Mouse (Mus musculus): ENCODE results near the gene Hcrtr1. TPM values are rescaled to one million over a fixed set of nuclear protein-coding genes. Genes with fewer than 3 reads are reported as not detected.
A peak's percentile ranks its signal among the peaks of the same experiment; 100 is the strongest.

Gene Hcrtr1
- polyA plus RNA-seq, 1 experiment from 2014 or later = not detected

DNA sequence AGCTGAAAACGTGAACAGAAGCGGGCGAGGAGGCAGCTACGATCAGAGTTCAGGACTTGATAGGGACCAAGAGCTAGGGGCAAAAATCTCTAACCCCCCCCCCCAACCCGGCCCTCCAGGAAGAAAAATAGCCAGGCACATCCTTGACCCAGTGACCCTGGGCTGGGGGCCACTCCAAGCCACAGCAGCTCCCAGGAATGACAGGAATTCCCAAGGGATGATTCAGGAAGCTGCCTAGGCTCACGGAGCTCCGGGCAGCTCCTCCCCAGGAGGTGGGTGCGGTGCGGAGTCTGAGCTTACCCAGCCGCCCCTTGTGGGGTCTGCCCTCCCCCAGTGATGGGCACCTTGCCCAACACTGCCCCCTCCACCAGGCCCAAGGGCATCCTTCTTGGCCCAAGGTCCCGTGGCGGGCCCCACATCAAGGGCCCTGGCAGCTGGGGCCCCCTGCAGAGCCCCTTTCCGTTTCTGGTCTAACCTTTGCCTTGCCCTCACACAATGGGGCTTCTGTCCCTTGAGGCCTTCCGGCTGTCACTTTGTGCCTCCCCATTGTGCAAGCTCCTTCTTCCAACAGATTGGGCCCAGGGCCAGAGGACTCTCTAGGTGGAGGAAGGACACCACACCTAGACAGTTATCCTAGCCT, 36.0 kb upstream of the Hcrtr1 start, which contains the start of gene Tinagl1:
Gene Tinagl1 (minus strand): TSS at position 51 of the 640 bp plus-strand sequence.
- H3K36me3 ChIP-seq = no peaks in the 10 kb centered on the region
- H3K4me1 ChIP-seq = peaks cover 48% of the 10 kb centered on the region
- H3K9me3 ChIP-seq = no peaks in the 10 kb centered on the region
- peaks cover 29% of the 10 kb centered on the region for H3K27me3 ChIP-seq
- ATAC-seq (ENCODE audit: low FRiP score, low read depth) = no peak
- peak within 1 kb of the TSS; percentile 30 for H3K4me3 ChIP-seq
- 3% methylated on average over 14 of the region's 14 CpGs for WGBS
- H3K27ac ChIP-seq = no peak within 1 kb of the TSS
- H3K9ac ChIP-seq = peak within 1 kb of the TSS; percentile 13; the same call in 1 of the 2 replicates
- H3K4me2 ChIP-seq (replicated peaks) = peak within 1 kb of the TSS; percentile 65

DNA sequence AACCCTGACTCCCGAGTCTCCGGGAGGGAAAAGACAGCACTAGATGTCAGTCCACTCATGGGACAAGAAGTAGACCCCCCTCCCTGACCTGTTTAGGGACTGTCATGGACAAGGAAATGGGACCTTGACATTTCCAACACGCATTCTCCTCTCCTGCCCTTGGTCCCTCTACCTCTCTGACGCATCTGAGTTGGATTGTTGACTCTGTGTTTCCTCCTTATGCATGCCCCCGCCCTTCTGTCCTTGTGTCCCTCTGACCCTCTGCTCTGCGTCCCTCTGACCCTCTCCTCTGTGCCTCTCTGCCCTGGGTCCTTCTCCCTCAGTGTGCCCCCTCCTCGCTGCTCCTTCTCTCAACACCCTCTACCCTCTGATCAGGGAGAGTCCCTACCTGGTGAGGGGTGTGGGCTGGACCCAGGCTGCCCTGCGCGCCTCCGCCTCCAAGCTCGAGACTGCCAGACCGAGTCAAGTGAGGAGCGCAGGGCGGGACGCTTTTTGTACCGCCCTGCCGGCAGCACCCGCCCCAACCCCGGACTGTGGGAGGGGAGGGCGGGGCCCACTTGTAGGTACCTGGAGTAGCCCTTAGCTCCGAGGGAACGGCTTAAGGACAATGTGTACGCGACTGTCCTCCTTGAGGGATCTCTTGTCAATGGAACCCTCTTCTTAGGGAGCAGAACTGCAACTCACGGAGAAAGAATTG, 35.3 kb upstream of the Hcrtr1 start:
- no peaks in the 10 kb centered on the region for H3K9me3 ChIP-seq
- WGBS = 3% methylated on average over 25 of the region's 25 CpGs
- H3K27ac ChIP-seq = no peak overlapping the region
- no peaks in the 10 kb centered on the region for H3K36me3 ChIP-seq
- peaks cover 48% of the 10 kb centered on the region for H3K4me1 ChIP-seq
- H3K27me3 ChIP-seq = peaks cover 29% of the 10 kb centered on the region
- no peak overlapping the region for H3K9ac ChIP-seq
- ATAC-seq (ENCODE audit: low FRiP score, low read depth) = peak; percentile 32; the same call in 1 of the 2 replicates
- H3K4me2 ChIP-seq (replicated peaks) = peak overlapping the region; percentile 65
- peak overlapping the region; percentile 30 for H3K4me3 ChIP-seq

- Histone ChIP-seq H3K27me3 (peaks cover 29% of the 10 kb centered on the region), H3K4me2 (replicated peaks) (peak overlapping the region; percentile 65), H3K4me3 (peak overlapping the region; percentile 30; the same call in 1 of the 2 replicates), H3K9ac (no peak overlapping the region), H3K36me3 (no peaks in the 10 kb centered on the region), H3K4me1 (peaks cover 50% of the 10 kb centered on the region), H3K27ac (no peak overlapping the region), H3K9me3 (no peaks in the 10 kb centered on the region)
- 40% methylated on average over 19 of the region's 19 CpGs for WGBS
- ATAC-seq (ENCODE audit: low FRiP score, low read depth) = no peak
These were observed 34.8 kb upstream of the Hcrtr1 start for GRCm38 (mm10) chr4:130173911-130174311.

- peaks cover 29% of the 10 kb centered on the region for H3K27me3 ChIP-seq
- ATAC-seq (ENCODE audit: low FRiP score, low read depth) = no peak
- H3K4me3 ChIP-seq = no peak overlapping the region; the same call in 1 of the 2 replicates
- H3K9me3 ChIP-seq = no peaks in the 10 kb centered on the region
- peak overlapping the region; percentile 65; the same call in 1 of the 2 replicates for H3K4me2 ChIP-seq (replicated peaks)
- WGBS = 66% methylated on average over 11 of the region's 11 CpGs
- H3K9ac ChIP-seq = no peak overlapping the region
- H3K27ac ChIP-seq = no peak overlapping the region
- H3K36me3 ChIP-seq = no peaks in the 10 kb centered on the region
- H3K4me1 ChIP-seq = peaks cover 57% of the 10 kb centered on the region
These were observed 34.1 kb upstream of the Hcrtr1 start for GRCm38 (mm10) chr4:130173060-130173822.

GRCm38 (mm10) chr4:130171951-130172765, 33.0 kb upstream of the Hcrtr1 start:
- Histone ChIP-seq H3K27me3 (peaks cover 34% of the 10 kb centered on the region), H3K4me1 (peaks cover 65% of the 10 kb centered on the region), H3K9me3 (no peaks in the 10 kb centered on the region), H3K4me2 (replicated peaks) (peak overlapping the region; percentile 32), H3K4me3 (no peak overlapping the region), H3K9ac (no peak overlapping the region), H3K36me3 (no peaks in the 10 kb centered on the region), H3K27ac (0 out of 2 replicates have a peak overlapping the region, but pooled peaks have one; percentile 28)
- peak; percentile 44; the same call in 1 of the 2 replicates for ATAC-seq (ENCODE audit: low FRiP score, low read depth)
- 43% methylated on average over 11 of the region's 11 CpGs for WGBS

DNA sequence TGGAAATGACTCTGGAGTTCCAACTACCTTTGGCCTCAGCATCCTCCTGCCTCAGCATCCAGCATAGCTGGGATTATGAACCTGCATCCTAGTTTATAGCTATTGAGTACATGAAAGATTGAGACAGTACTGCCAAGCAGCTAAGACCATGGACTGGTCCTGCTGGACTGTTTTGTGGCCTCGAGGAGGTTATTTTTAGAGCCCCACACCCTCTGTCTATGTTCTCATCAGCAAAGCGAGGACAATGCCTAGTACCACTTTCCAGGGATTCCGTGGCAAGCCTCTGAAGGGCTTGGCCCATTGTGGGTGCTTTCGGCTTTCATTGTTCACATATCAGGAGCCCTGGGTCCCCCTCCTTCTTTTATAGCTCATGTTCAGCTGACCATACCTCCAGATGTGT, 31.2 kb upstream of the Hcrtr1 start:
- H3K27ac ChIP-seq = no peak overlapping the region

DNA sequence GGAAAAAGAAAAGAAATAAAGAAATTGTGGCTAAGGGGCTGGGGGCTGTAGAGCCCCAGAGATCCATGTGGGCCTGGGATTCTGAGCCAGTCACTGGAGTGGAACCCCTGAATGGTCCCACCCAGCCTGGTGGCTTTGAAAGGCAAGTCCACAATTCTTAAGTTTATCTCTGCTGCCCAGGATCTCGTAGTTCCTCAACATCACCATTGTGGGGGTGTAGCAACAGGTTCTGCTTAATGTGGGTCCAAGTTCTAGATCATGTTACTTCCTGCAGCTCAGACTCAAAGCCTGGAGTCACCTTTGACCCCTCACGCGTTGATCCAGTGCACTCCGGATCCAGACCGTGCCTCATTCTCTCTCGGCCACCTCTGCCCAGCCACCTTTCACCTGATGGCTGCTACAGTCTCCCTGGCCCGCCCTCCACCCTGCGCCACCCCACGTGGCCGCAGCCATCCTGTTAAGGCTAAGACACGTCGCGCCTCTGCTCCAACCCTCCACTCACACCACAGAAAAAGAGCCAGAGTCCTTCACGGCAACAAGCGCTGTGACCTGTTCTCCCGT, 30.3 kb upstream of the Hcrtr1 start:
- Histone ChIP-seq H3K4me1 (peaks cover 57% of the 10 kb centered on the region), H3K9ac (no peak overlapping the region), H3K4me2 (replicated peaks) (no peak overlapping the region), H3K9me3 (no peaks in the 10 kb centered on the region), H3K4me3 (no peak overlapping the region), H3K27ac (no peak overlapping the region), H3K27me3 (peaks cover 30% of the 10 kb centered on the region), H3K36me3 (no peaks in the 10 kb centered on the region)
- ATAC-seq (ENCODE audit: low FRiP score, low read depth) = no peak
- WGBS = 81% methylated on average over 16 of the region's 16 CpGs

More for the DNA sequence above, 31.2 kb upstream of the Hcrtr1 start:
- 88% methylated on average over 4 of the region's 4 CpGs for WGBS
- no peak overlapping the region for H3K4me3 ChIP-seq
- peaks cover 66% of the 10 kb centered on the region for H3K4me1 ChIP-seq
- H3K27me3 ChIP-seq = peaks cover 39% of the 10 kb centered on the region
- H3K9me3 ChIP-seq = no peaks in the 10 kb centered on the region
- H3K9ac ChIP-seq = no peak overlapping the region
- H3K4me2 ChIP-seq (replicated peaks) = no peak overlapping the region
- ATAC-seq (ENCODE audit: low FRiP score, low read depth) = no peak
- H3K36me3 ChIP-seq = no peaks in the 10 kb centered on the region

DNA sequence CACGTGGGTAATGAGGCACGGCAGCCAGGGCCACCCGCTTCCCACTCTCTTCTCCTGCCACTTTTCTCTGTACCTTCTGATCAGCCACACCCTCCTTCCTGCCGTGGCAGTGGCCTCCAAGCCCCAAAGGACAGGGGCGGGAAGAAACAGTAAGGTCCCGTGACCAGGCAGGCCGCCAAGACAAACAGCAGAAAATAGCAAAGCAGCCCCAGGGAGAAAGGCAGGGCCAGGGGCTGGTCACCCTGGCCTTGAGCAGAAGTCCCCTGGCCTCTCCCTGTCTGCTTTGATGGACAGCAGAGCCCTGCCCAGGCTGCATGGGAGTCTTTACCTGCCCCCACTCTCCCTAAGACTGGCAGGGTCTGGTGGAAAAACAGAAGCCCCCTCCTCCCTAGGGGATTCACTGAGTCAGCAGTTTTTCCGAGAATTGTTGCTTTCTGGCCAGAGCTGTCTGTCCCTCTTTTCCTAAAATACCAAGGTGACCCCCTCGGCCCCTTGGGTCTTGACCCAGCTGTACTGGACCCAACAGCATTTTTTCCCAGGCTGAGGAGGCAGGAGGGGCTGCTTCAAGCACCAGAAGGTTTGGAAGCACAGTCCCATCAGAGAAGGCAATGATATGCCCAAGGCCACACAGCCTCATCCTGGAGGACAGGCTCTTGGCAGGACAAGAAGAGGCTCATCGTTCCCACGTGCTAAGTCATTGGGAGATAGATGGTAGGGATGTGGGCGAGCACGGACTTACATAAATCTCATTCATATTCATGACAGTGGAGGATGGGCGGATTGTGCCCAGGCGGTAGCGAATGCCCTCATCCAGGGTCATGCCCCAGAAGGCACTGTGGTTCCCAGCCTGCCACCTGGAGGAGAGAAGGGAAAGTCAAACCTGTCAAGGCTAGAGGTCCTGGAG, 29.4 kb upstream of the Hcrtr1 start:
- Histone ChIP-seq H3K27me3 (peaks cover 25% of the 10 kb centered on the region), H3K4me3 (no peak overlapping the region), H3K36me3 (no peaks in the 10 kb centered on the region), H3K9ac (0 out of 2 replicates have a peak overlapping the region, but pooled peaks have one; percentile 5), H3K4me1 (peaks cover 59% of the 10 kb centered on the region), H3K4me2 (replicated peaks) (peak overlapping the region; percentile 23), H3K9me3 (no peaks in the 10 kb centered on the region), H3K27ac (no peak overlapping the region)
- WGBS = 45% methylated on average over 16 of the region's 16 CpGs
- no peak for ATAC-seq (ENCODE audit: low FRiP score, low read depth)

GRCm38 (mm10) chr4:130167814-130168213, 28.7 kb upstream of the Hcrtr1 start:
- no peak overlapping the region for H3K4me3 ChIP-seq
- peak overlapping the region; percentile 41 for H3K4me2 ChIP-seq (replicated peaks)
- no peaks in the 10 kb centered on the region for H3K36me3 ChIP-seq
- no peak overlapping the region for H3K9ac ChIP-seq
- H3K27me3 ChIP-seq = peaks cover 27% of the 10 kb centered on the region; the same call in 1 of the 2 replicates
- no peaks in the 10 kb centered on the region for H3K9me3 ChIP-seq
- peaks cover 66% of the 10 kb centered on the region for H3K4me1 ChIP-seq
- no peak overlapping the region for H3K27ac ChIP-seq
- 57% methylated on average over 9 of the region's 9 CpGs for WGBS
- ATAC-seq (ENCODE audit: low FRiP score, low read depth) = no peak

DNA sequence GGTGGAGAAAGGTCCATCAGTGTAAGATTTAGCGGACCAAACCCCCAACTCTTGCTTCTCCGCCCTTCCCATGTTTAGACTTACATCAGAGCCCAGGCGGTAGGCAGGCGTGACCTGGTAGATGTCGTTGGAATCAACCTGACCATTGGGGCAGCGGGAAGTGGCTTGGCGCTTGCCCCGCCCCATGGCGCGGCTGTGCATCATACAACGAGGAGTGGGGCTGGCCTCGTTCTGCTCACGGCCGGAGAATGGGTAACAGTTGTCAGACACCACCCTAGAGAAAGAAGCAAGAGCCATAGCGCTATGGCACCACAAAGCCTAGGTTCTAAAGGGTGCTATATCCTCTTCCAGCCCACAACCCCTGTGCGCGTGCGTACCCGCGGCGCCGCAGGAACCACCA, 28.2 kb upstream of the Hcrtr1 start:
- Histone ChIP-seq H3K9me3 (no peaks in the 10 kb centered on the region), H3K9ac (no peak overlapping the region), H3K4me2 (replicated peaks) (peak overlapping the region; percentile 41), H3K36me3 (no peaks in the 10 kb centered on the region), H3K4me1 (peaks cover 63% of the 10 kb centered on the region), H3K4me3 (no peak overlapping the region), H3K27me3 (peaks cover 31% of the 10 kb centered on the region), H3K27ac (no peak overlapping the region)
- ATAC-seq (ENCODE audit: low FRiP score, low read depth) = no peak
- WGBS = 50% methylated on average over 22 of the region's 22 CpGs

Data from limb, embryonic 13.5 days (tissue).